Mouse (Mus musculus): ENCODE measurements around the gene Tulp2.

GRCm38 (mm10) chr7:45435038-45435437 is 46.6 kb upstream of the Tulp2 start:
- TF ChIP-seq CTCF (conservative IDR thresholded peaks at IDR 0.05; ENCODE audit: low read length): no peak
- no peak for TF ChIP-seq POU5F1 (IDR thresholded peaks at IDR 0.05; ENCODE audit: borderline replicate concordance, low read length)

Data from E14TG2a.4 (cell line).